Mouse (Mus musculus): Measurements from ENCODE around the gene Ubfd1. TPM values are rescaled to one million over a fixed set of nuclear protein-coding genes. Genes with fewer than 3 reads are reported as not detected.
A peak's percentile ranks its signal among the peaks of the same experiment; 100 is the strongest.

Gene Ubfd1
- polyA plus RNA-seq, 1 experiment from 2014 or later = 66.4 TPM

DNA sequence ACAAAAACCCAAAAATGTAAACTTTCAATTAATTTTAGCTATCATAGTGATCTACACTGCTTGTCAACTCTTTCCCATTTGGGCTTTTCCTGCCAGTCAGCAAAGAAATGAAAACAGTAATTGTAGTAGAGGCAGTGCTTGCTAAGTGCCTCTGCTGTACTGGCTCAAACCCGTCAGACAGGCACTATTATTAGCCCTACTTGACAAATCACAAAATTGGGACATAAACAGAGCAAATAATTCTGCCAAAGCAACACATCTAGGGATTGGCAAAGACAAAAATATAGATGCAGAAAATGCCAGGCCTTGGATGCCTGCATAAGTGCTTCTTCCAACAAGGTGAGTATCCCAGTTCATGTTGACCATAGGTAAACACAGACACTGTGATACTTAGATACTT lies 1.3 kb upstream of the Ubfd1 start:
- Histone ChIP-seq H3K4me3 (ENCODE audit: control insufficient read depth in 1 of 2, insufficient read depth in 1 of 2, low read depth in 1 of 2, low read length in 2 of 2) (peak overlapping the region in 1 of 2 experiments; percentile 99; a peak in 1 of 4 replicates), H3K27me3 (ENCODE audit: control insufficient read depth, insufficient read depth, low read length) (no peaks in the 10 kb centered on the region), H3K36me3 (ENCODE audit: control insufficient read depth, insufficient read depth, low read length) (peaks cover 45% of the 10 kb centered on the region), H3K4me1 (ENCODE audit: control insufficient read depth in 2 of 2, insufficient read depth in 2 of 2, low read length in 2 of 2) (peaks cover 0 to 32% of the 10 kb centered on the region in 2 experiments; a peak in 2 of 4 replicates), H3K27ac (replicated peaks in 1 of 2; ENCODE audit: control insufficient read depth in 1 of 2, insufficient read depth in 1 of 2, low read depth in 2 of 2, low read length in 2 of 2) (peak overlapping the region in 1 of 2 experiments; percentile 96; a peak in 2 of 4 replicates), H3K9ac (ENCODE audit: low read length) (peak overlapping the region; percentile 98), H3K4me2 (ENCODE audit: low read length) (peak overlapping the region; percentile 87), H3K9me3 (ENCODE audit: control insufficient read depth, low read length) (no peaks in the 10 kb centered on the region)
- no peak for ATAC-seq (ENCODE audit: insufficient number of reproducible peaks, insufficient read depth, low FRiP score, low read depth)
- WGBS = 22% methylated on average over 1 of the region's 1 CpGs

DNA sequence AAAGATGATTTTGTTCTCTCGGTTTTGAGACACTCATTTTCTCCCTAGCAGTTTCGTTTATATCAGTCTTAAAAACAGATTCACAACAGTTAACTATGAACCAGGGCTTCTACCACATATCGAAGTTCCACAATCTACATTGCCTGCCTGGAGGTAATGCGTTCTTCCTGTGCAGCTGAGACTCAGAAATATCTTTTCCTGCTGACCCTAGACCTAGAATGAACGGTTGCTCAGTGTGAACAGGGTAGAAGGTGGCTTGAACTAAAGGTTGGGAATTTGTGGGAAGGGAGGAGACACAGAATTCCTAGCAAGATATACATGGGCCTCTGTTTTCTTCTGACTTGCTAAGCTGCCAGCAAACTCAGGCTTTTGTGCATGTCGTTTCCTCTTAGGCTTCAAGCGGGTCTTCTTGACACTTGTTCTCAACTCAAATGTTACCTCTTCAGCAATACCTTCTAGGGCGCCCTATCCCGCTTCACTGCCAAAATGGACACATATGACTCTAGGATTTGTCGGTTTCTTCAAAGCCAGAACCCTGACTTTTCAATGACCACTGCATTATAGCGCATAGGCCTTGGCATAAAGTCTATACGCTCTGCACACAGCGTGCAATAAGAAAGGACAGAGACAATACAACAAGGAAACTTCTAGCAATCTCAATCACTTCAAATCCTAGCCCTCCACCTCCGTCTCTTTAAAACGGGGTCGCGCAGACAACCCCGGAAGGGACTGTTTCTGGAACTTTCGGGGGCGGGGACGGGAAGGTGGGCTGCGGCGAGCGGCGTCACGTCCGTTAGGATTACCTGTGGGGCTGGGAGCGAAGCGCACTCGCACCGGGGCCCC lies 652 bp upstream of the Ubfd1 start:
- H3K27me3 ChIP-seq (ENCODE audit: control insufficient read depth, insufficient read depth, low read length) = no peaks in the 10 kb centered on the region
- peak overlapping the region; percentile 81 to 99 for H3K4me3 ChIP-seq (ENCODE audit: control insufficient read depth in 1 of 2, insufficient read depth in 1 of 2, low read depth in 1 of 2, low read length in 2 of 2)
- ATAC-seq (ENCODE audit: insufficient number of reproducible peaks, insufficient read depth, low FRiP score, low read depth) = no peak; the same call in 1 of the 2 replicates
- 14% methylated on average over 31 of the region's 31 CpGs for WGBS
- peaks cover 0 to 32% of the 10 kb centered on the region in 2 experiments; a peak in 2 of 4 replicates for H3K4me1 ChIP-seq (ENCODE audit: control insufficient read depth in 2 of 2, insufficient read depth in 2 of 2, low read length in 2 of 2)
- peaks cover 46% of the 10 kb centered on the region for H3K36me3 ChIP-seq (ENCODE audit: control insufficient read depth, insufficient read depth, low read length)
- peak overlapping the region; percentile 98 for H3K9ac ChIP-seq (ENCODE audit: low read length)
- H3K27ac ChIP-seq (replicated peaks in 1 of 2; ENCODE audit: control insufficient read depth in 1 of 2, insufficient read depth in 1 of 2, low read depth in 2 of 2, low read length in 2 of 2) = peak overlapping the region; percentile 95 to 96
- no peaks in the 10 kb centered on the region for H3K9me3 ChIP-seq (ENCODE audit: control insufficient read depth, low read length)
- H3K4me2 ChIP-seq (ENCODE audit: low read length) = peak overlapping the region; percentile 87

- H3K9ac ChIP-seq (ENCODE audit: low read length) = peak overlapping the region; percentile 98
- peaks cover 46% of the 10 kb centered on the region for H3K36me3 ChIP-seq (ENCODE audit: control insufficient read depth, insufficient read depth, low read length)
- peak overlapping the region; percentile 81 to 99 for H3K4me3 ChIP-seq (ENCODE audit: control insufficient read depth in 1 of 2, insufficient read depth in 1 of 2, low read depth in 1 of 2, low read length in 2 of 2)
- H3K27ac ChIP-seq (replicated peaks in 1 of 2; ENCODE audit: control insufficient read depth in 1 of 2, insufficient read depth in 1 of 2, low read depth in 2 of 2, low read length in 2 of 2) = peak overlapping the region; percentile 63 to 96
- H3K4me2 ChIP-seq (ENCODE audit: low read length) = peak overlapping the region; percentile 87
- WGBS = 1% methylated on average over 52 of the region's 58 CpGs
- ATAC-seq (ENCODE audit: insufficient number of reproducible peaks, insufficient read depth, low FRiP score, low read depth) = peak; percentile 7; the same call in 1 of the 2 replicates
- H3K27me3 ChIP-seq (ENCODE audit: control insufficient read depth, insufficient read depth, low read length) = no peaks in the 10 kb centered on the region
- no peaks in the 10 kb centered on the region for H3K9me3 ChIP-seq (ENCODE audit: control insufficient read depth, low read length)
- H3K4me1 ChIP-seq (ENCODE audit: control insufficient read depth in 2 of 2, insufficient read depth in 2 of 2, low read length in 2 of 2) = peaks cover 0 to 32% of the 10 kb centered on the region in 2 experiments; a peak in 2 of 4 replicates
Observed at GRCm38 (mm10) chr7:122067517-122068381, 774 bp downstream of the Ubfd1 start.

- no peak overlapping the region for H3K27ac ChIP-seq (replicated peaks in 1 of 2; ENCODE audit: control insufficient read depth in 1 of 2, insufficient read depth in 1 of 2, low read depth in 2 of 2, low read length in 2 of 2)
- no peaks in the 10 kb centered on the region for H3K9me3 ChIP-seq (ENCODE audit: control insufficient read depth, low read length)
- WGBS = 72% methylated on average over 3 of the region's 3 CpGs
- ATAC-seq (ENCODE audit: insufficient number of reproducible peaks, insufficient read depth, low FRiP score, low read depth) = no peak
- no peak overlapping the region for H3K4me2 ChIP-seq (ENCODE audit: low read length)
- peaks cover 100% of the 10 kb centered on the region for H3K36me3 ChIP-seq (ENCODE audit: control insufficient read depth, insufficient read depth, low read length)
- no peaks in the 10 kb centered on the region for H3K27me3 ChIP-seq (ENCODE audit: control insufficient read depth, insufficient read depth, low read length)
- no peak overlapping the region for H3K4me3 ChIP-seq (ENCODE audit: control insufficient read depth in 1 of 2, insufficient read depth in 1 of 2, low read depth in 1 of 2, low read length in 2 of 2)
- H3K4me1 ChIP-seq (ENCODE audit: control insufficient read depth in 2 of 2, insufficient read depth in 2 of 2, low read length in 2 of 2) = peaks cover 0 to 4% of the 10 kb centered on the region in 2 experiments; a peak in 2 of 4 replicates
- H3K9ac ChIP-seq (ENCODE audit: low read length) = no peak overlapping the region
Observed at GRCm38 (mm10) chr7:122074374-122074773, 7.4 kb downstream of the Ubfd1 start.

DNA sequence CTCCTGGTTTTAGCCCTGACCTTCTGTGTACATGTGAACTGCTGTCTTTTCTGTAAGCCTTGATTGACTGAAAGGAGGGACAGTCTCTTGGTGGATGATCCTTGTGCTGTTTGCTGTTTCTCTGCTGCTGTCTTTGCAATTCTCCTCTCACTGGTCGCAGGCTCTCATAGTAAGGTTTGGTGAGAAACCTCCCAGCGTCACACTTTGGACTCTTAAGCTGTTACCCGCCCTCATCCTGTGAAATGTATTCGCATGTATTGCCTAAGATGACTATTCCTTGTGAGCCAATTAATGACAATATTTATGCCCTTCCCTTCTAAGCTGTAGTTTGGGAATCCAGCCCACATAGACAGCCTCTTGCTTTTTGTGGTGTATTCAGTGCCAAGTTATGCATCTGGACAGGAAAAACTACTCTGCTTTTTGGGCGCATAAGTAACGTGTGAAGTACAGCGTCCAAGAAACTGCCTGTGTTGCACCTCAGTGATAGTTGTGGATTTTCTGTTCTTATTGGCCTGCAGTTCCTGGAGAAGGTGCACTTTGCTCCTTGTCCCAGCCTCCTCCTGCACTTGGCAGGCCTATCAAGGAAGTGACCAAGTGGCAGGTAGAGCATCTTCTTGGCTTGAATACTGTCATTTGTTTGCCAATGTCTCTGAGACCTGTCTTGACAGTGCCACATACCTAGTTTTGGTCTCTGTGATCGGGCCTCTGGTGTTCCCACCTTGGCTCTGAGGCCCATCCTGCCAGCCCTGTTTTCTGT lies 13.0 kb downstream of the Ubfd1 start:
- H3K4me3 ChIP-seq (ENCODE audit: control insufficient read depth in 1 of 2, insufficient read depth in 1 of 2, low read depth in 1 of 2, low read length in 2 of 2) = no peak overlapping the region
- H3K9me3 ChIP-seq (ENCODE audit: control insufficient read depth, low read length) = no peaks in the 10 kb centered on the region
- ATAC-seq (ENCODE audit: insufficient number of reproducible peaks, insufficient read depth, low FRiP score, low read depth) = no peak
- H3K4me2 ChIP-seq (ENCODE audit: low read length) = no peak overlapping the region
- H3K36me3 ChIP-seq (ENCODE audit: control insufficient read depth, insufficient read depth, low read length) = peaks cover 89% of the 10 kb centered on the region
- H3K27me3 ChIP-seq (ENCODE audit: control insufficient read depth, insufficient read depth, low read length) = no peaks in the 10 kb centered on the region
- 90% methylated on average over 8 of the region's 8 CpGs for WGBS
- H3K9ac ChIP-seq (ENCODE audit: low read length) = no peak overlapping the region
- peaks cover 0 to 3% of the 10 kb centered on the region in 2 experiments; a peak in 1 of 4 replicates for H3K4me1 ChIP-seq (ENCODE audit: control insufficient read depth in 2 of 2, insufficient read depth in 2 of 2, low read length in 2 of 2)
- H3K27ac ChIP-seq (replicated peaks in 1 of 2; ENCODE audit: control insufficient read depth in 1 of 2, insufficient read depth in 1 of 2, low read depth in 2 of 2, low read length in 2 of 2) = no peak overlapping the region

DNA sequence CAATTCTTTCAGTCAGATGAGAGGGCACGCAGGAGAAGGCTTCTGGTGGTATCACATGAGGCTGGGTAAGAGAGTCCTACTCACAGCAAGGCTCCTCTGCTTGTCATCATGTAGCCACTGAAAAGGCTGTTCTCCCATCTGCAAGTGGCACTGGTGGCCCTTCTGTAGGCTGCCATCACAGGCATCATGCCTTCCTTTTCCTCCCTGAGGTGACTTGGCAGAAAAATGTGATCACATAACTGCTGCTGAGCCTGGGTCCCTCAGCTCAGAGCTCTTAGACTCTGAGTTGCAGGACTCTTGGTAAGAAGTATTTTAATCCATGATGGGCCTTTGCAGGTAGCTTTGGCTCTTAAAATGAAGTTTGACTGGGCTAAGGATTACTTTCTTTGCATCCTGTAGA lies 14.1 kb downstream of the Ubfd1 start:
- no peaks in the 10 kb centered on the region for H3K27me3 ChIP-seq (ENCODE audit: control insufficient read depth, insufficient read depth, low read length)
- H3K4me3 ChIP-seq (ENCODE audit: control insufficient read depth in 1 of 2, insufficient read depth in 1 of 2, low read depth in 1 of 2, low read length in 2 of 2) = no peak overlapping the region
- no peak overlapping the region for H3K9ac ChIP-seq (ENCODE audit: low read length)
- ATAC-seq (ENCODE audit: insufficient number of reproducible peaks, insufficient read depth, low FRiP score, low read depth) = no peak
- H3K36me3 ChIP-seq (ENCODE audit: control insufficient read depth, insufficient read depth, low read length) = peaks cover 87% of the 10 kb centered on the region
- no peak overlapping the region for H3K4me2 ChIP-seq (ENCODE audit: low read length)
- peaks cover 0 to 3% of the 10 kb centered on the region in 2 experiments; a peak in 1 of 4 replicates for H3K4me1 ChIP-seq (ENCODE audit: control insufficient read depth in 2 of 2, insufficient read depth in 2 of 2, low read length in 2 of 2)
- H3K27ac ChIP-seq (replicated peaks in 1 of 2; ENCODE audit: control insufficient read depth in 1 of 2, insufficient read depth in 1 of 2, low read depth in 2 of 2, low read length in 2 of 2) = no peak overlapping the region
- no peaks in the 10 kb centered on the region for H3K9me3 ChIP-seq (ENCODE audit: control insufficient read depth, low read length)
- 86% methylated on average over 1 of the region's 1 CpGs for WGBS

Measured in heart, embryonic 14.5 days (tissue).